Mouse (Mus musculus) cerebellum, adult 2 months (tissue): ENCODE measurements around the gene Yaf2.

Experiments
- CTCF ChIP-seq: fragments of 200-500 bp; IDR thresholded peaks from 2 replicates; pipeline ENCODE4 v1.5.1; 2011; ENCODE audit warnings: low read depth, mild to moderate bottlenecking, control low read depth, low read length, moderate library complexity, borderline replicate concordance; ENCODE audit not compliant: insufficient read depth
- POLR2A ChIP-seq: fragments of 200-500 bp; IDR thresholded peaks from 2 replicates; pipeline ENCODE4 v1.6.1; 2011; ENCODE audit warnings: low read length, control low read depth, borderline replicate concordance; ENCODE audit not compliant: insufficient read depth

- TF ChIP-seq POLR2A: no peak
- no peak for TF ChIP-seq CTCF
Measured at GRCm38 (mm10) chr15:93318781-93319180, 18.0 kb downstream of the Yaf2 start.
